Mouse (Mus musculus) ES-Bruce4 (cell line): ENCODE results near the gene Vipr2.

Experiments
- CTCF ChIP-seq: IDR thresholded peaks from one replicate; pipeline ENCODE4 v1.8.1; 2011; ENCODE audit warnings: low read depth, low read length
- POLR2A ChIP-seq: IDR thresholded peaks from one replicate; pipeline ENCODE4 v1.8.1; 2011; ENCODE audit warnings: low read length; ENCODE audit not compliant: insufficient read depth

- TF ChIP-seq POLR2A (no peak), CTCF (no peak)
These were observed 24.4 kb downstream of the Vipr2 start for GRCm38 (mm10) chr12:116101945-116102344.
